Mouse (Mus musculus) heart, postnatal 10 days (tissue): ENCODE measurements around the gene Myo10. TPM values are rescaled to one million over a fixed set of nuclear protein-coding genes. Genes with fewer than 3 reads are reported as not detected.
A peak's percentile ranks its signal among the peaks of the same experiment; 100 is the strongest.

ENCODE experiments used
- DNase-seq, 2 experiments: peaks; one replicate each; pipeline ENCODE4 v3.0.0; 2021
- intact Hi-C: fragments of 180-260 bp; cut with DNase I; formaldehyde crosslinking; loops from one replicate; pipeline ENCODE4 v1.15.1; 2025
- total RNA-seq, 2 experiments: library from RNA; stranded (reverse); gene quantifications; 2 replicates each; pipeline ENCODE4 v1.2.3; 2021

Myo10 gene
- 10 to 100 TPM; 52.7 to 61.1 TPM for total RNA-seq

DNA sequence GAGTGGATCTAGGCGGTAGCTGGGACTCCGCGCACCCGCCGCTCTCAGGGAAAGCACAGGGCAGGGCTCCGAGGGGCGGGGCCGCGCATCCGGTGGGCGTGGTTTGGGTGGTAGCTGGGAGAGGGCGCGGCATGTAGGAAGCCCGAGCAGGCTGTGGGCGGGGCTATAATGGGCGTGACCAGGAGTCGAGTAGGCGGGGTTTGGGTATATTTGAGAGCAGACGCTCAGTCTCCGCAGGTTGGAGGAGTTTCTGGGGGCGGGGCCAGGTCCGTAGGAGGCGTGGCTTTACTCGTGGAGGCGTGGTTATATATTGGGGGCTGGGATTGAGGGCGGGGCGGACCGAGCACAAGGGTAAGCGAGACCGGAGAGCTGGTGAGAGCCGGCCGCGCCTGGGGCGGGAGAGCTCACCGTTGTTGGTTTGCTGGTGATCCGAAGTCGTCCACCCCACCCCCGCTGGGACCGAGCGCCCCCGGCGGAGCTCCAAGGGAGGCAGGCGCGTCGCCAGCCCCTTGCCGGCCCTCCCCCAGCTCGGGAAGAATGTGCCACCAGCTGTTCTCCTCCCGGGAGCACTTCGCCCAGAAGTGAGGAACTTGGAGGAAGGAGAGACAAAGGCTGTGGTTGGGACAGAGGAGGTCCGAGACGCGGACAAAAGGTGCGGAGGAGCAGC is at the start of gene Myo10:
Gene Myo10, plus strand, starts transcription at position 326 of the 667 bp plus-strand sequence.
- intact Hi-C loops = loop anchor here (2.0 to 5.0 kb wide), 3 partner anchors 14 to 95 kb away; no protein-coding TSS in a partner anchor
- DNase-seq = peak; percentile 100

- intact Hi-C loops = no loop called here
Measured at GRCm38 (mm10) chr15:25573113-25573512, 49.2 kb upstream of the Myo10 start.

GRCm38 (mm10) chr15:25573876-25574601 is 48.3 kb upstream of the Myo10 start:
- intact Hi-C loops = no loop called here
- DNase-seq = no peak

More at GRCm38 (mm10) chr15:25573113-25573512, 49.2 kb upstream of the Myo10 start:
- no peak for DNase-seq

DNA sequence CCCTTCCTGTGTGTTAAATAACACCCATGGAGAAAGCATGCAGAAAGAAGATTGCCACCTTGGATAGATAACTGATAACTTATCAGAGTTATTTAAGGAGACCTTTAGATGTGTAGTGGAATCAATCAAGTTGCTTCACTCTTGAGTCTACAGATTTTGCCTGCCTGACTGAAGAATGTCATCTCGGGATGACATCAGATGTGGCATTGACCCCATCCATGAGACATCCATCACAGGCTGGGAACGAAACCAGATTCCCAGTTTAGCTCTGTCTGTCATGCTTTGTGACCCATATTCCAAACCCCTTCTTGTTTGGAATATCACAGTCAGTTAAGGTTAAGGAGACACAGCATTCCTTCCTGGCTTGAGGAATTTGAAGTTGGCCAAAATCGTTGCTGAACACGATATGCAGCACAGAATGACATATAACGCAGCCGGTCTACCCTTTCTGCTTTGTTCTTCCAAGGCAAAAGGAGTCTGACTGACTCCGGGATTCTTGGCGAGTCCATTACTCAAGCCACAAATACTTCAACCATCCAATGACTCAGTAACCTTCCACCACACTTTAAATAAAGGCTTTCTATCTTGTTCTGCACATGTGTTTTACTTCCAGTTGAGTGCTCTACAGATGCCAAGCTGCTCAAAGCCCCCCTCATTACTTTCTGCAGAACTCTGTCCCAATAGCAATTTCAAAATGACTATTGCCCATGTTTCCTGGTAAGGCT is 44.8 kb upstream of the Myo10 start:
- intact Hi-C loops = no loop called here
- peak; percentile 36 to 40 for DNase-seq

DNA sequence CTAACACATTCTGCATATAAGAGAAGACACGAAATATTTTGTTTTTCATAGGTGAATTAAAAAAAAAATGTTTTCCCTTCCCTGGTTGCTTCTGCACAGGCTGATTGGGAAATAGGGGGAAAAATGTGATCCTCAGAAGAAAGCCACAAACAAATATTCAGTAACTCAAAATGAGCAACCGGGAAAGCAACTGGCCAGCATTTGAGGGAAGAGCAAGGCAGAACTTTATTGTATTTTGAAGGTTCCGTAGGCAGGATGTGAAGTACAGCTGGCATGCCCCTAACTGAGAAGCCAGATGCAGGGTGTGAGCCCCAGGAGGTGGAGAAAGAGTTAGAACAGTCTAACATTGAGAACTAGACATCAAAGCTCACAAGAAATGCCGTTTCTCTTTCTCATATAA is 44.0 kb upstream of the Myo10 start:
- no peak for DNase-seq
- intact Hi-C loops = no loop called here

DNA sequence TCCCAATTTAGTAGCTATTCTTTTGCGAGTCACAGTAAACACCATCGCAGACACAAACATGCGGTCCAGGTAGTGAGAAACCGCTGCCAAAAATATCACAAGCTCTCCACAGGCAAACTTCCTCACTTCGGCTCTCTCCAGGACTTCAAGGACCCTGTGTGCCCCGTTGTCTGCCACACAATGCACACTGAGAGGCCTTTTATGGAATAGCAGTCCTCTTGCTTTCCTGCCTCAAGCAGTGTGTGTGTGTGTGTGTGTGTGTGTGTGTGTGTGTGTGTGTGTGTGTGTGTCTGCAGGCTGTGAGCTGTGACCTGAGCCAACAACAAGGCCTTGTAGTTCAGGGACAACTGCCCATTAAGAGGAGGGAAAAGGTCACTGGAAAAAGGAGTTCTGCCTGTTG is 41.6 kb upstream of the Myo10 start:
- intact Hi-C loops = loop anchor here (2.0 kb wide), 1 partner anchor 56 kb away; no protein-coding TSS in a partner anchor
- DNase-seq = peak; percentile 43 to 52

DNA sequence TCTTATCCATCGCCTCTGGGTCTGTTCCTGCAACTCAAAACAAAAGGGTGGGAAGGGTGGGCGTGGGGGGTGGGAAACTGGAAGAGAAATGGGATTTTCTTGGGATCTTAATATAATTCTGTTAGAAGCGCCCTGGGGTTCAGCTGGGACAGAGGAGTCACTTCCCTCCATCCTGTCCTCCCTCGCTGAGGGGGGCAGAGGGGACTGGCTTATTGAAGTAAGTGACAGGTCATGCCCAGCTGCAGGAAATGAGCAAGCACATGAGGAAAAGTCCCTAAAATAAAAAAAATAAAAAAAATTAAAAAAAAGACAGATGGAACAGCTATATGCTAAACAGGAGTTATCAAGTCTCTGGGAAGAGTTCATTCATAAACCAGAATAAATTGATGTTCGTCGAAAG is 40.3 kb upstream of the Myo10 start:
- intact Hi-C loops = loop anchor here (2.0 kb wide), 1 partner anchor 39 kb away; no protein-coding TSS in a partner anchor
- no peak for DNase-seq

GRCm38 (mm10) chr15:25583361-25583760 is 39.0 kb upstream of the Myo10 start:
- no peak for DNase-seq
- intact Hi-C loops = loop anchor here (2.0 kb wide), 1 partner anchor 37 kb away; no protein-coding TSS in a partner anchor

DNA sequence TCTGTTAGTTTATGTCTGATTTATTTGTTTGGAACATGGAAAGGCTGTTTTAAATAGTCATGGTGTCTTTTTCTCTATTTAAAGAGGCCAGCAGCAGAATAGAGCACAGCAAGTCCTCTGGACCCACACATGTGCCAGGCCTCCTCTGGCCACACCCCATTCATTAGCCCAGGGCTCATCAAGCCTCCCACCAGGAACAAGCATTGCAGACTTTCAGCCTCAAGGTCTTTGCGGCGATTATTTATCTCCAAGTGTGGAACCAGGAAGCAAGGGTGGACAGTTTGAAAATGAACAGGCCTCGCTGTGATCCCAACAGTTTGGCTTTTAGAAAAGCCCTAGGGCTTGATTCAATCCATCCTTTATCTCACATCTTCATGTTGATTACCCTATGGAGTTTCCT is 35.5 kb upstream of the Myo10 start:
- intact Hi-C loops = no loop called here
- no peak for DNase-seq

DNA sequence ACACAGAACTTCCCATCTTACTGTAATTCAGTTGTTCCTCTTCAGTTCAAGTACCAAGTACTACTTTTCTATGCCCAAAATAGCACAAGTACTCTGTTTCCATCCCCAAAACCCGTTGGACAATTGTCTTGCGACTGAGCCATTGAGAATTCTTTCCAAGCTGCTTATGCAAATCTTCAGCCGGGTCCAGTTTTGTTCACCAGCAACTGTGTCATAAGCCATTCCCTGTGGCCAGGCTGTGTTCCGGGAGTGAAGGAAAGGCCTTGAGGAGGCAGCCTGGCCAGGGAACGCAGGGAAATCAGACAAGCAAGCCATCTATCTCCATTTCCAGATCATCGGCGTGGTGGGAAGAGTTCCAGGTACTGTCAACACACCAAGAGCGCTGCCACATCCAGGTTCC is 34.4 kb upstream of the Myo10 start:
- no peak for DNase-seq
- intact Hi-C loops = no loop called here

DNA sequence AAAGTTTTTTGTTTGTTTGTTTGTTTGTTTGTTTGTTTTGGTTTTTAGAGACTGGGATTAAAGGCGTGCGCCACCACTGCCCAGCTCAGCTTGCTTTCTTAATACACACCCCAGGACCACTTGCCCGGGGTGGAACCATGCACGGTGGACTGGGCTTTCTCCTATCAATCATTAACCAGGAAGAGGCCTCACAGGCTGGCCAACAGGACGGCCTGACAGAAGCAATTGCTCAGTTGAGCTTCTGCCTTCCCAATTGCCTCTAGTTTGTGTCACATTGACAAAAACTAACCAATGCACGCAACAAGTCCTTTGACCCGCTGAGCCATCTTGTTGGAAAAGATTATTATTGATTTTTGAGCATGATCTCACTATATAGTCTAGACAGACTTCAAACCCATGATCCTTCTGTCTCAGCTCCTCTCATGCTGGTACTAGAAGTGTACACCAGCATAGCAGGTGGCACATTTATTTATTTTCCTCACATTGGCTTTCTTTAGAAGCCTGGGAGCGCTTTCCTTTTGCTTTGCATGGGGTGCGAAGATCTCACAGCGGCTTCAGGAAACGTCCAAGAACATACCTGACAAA is 32.9 kb upstream of the Myo10 start:
- no peak for DNase-seq
- intact Hi-C loops = no loop called here

GRCm38 (mm10) chr15:25589916-25590315 is 32.4 kb upstream of the Myo10 start:
- DNase-seq = peak; percentile 49 to 60

DNA sequence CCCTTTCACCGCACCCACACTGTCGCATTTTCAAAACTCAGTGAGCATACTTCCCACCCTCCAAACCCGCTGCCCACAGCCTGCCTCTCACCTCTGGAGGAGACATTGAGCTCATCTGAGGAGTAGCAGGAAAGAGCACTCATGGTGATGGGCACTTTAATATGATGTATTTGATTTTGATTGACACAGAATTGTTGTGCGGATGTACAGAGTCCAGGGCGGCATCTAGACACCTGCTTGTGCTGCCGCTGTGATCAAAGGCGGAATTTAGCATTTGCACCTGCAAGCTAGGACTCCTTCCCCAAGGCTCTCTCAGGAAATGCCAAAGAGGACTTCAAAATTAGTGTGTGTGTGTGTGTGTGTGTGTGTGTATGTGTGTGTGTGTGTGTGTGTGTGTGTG is 31.4 kb upstream of the Myo10 start:
- intact Hi-C loops = no loop called here
- DNase-seq = no peak

More at GRCm38 (mm10) chr15:25589916-25590315, 32.4 kb upstream of the Myo10 start:
- intact Hi-C loops = no loop called here

GRCm38 (mm10) chr15:25591964-25592363 is 30.4 kb upstream of the Myo10 start:
- intact Hi-C loops = no loop called here
- no peak for DNase-seq

DNA sequence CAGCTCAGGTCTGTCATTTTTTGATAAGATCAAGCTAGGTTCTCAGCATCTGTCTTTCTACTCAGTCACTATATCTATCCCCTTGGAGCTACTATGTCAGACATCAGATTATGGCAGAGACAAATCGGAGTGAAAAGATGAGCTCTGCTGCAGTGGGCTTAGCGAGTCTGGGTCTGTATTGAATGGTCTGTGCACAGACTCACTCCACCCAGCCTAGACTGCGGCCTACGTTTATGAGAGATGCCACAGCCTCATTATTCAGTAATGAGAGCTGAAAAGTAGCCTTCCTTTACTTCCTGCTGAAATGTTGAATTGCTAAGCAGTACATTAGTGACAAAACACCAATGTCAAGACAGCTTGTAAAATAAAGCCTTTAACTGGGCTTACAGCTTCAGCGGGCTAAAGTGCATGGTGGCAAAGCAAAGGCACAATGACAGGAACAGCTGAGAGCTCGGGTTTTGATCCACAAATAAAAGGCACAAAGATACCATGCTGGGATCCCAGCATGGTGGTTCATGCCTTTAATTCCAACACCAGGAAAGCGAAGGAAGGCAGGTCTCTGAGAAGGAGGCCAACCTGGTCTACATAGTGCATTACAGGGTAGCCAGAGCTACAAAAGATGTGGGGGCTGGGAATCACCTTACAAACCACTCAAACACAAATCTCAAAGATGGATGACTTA is 28.7 kb upstream of the Myo10 start:
- intact Hi-C loops = no loop called here
- DNase-seq = no peak

GRCm38 (mm10) chr15:25598313-25598712 is 24.0 kb upstream of the Myo10 start:
- intact Hi-C loops = no loop called here
- no peak for DNase-seq

GRCm38 (mm10) chr15:25602306-25602705 is 20.0 kb upstream of the Myo10 start:
- intact Hi-C loops = no loop called here

DNA sequence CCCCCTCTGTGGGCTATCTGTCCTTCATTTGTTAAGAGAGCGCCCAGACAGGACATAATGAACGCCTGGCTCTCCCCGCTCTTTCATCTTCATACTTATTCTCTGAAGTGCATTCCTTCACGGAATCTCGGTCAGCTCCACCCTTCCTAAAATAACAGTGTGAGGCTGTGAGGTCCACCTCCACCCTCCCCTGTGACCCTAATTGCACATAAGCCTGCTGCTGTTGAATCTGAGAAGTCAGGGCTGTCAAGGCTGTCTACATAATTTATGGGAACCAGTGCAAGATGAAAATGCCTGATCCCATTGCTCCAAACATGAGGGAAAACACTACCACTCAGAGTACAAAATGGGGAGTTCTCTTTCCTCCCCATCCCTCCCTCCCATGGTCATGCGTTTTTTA is 19.0 kb upstream of the Myo10 start:
- DNase-seq = no peak
- intact Hi-C loops = no loop called here

More at GRCm38 (mm10) chr15:25602306-25602705, 20.0 kb upstream of the Myo10 start:
- no peak for DNase-seq

DNA sequence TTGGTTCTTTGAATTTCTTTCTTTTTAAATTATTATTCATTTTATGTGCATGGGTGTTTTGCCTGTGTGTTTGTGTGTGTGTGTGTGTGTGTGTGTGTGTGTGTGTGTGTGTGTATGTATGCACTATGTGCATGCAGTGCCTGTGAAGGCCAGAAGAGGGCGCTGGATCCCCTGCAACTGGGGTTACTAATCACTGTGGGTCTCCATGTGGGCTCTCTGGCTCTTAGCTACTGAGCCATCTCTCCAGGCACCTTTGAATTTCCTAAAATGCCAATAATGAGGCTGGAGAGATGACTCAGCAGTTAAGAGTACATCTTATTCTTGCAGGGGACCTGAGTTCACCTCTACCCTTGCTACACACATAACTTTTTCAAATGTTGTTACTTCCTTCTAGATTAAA is 18.1 kb upstream of the Myo10 start:
- no peak for DNase-seq
- intact Hi-C loops = no loop called here

- no peak for DNase-seq
- intact Hi-C loops = no loop called here
Measured at GRCm38 (mm10) chr15:25605376-25605775, 16.9 kb upstream of the Myo10 start.
